Mouse (Mus musculus): ENCODE results near the gene Fam92b. TPM values are rescaled to one million over a fixed set of nuclear protein-coding genes. Genes with fewer than 3 reads are reported as not detected.

Gene Fam92b
- polyA plus RNA-seq (2015; fragmentation: Nextera tagmentation; extraction: Ambion mirVana): 0.14 and 0.22 TPM in 2 replicates

DNA sequence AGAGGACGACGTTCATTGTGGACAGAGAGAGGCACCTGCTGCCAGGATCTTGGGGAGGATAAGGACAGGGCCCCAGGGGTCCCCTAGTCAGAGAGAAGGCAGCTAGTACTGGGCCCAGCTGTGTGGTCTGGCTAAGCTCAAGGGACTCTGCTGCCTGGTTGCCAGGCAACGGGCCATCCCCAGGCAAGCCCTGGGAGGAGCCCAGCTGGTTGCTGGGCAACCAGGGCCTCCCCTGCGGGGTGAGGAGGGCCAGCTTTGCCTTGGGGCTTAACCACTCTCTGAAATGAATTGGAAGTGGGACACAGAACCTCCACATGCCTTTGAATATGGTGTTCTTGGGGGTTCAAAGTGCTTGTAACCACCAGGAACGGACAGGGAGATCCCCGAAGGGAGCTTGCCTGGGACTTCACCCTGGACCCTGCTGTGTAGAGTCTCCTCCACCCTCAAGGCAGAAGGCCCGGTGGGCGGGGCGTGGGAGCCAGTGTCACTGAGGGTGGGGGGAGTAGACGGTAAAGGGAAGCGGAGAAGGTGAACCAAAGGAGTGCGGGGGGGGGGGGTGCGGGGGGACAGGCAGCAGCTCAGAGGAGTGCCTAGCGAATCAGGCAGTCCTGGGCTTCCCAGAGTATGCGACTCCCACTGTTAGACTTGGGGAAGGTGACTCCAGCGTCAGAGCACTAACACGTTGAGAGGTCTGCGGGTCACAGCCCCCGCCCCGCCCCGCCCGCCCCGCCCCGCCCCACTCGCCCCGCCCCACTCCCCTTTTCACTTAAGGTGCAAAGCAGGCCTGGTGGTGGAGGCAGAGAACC, at the start of gene Fam92b:
Fam92b (minus strand) TSS at position 149 of the 806 bp plus-strand sequence.
- peak within 1 kb of the TSS; percentile 13; the same call in 1 of the 2 replicates for H3K4me3 ChIP-seq (ENCODE audit: low read length)
- peaks cover 12% of the 10 kb centered on the region; the same call in 1 of the 2 replicates for H3K27me3 ChIP-seq (ENCODE audit: insufficient read depth, low read length)
- ATAC-seq (ENCODE audit: low FRiP score, low TSS enrichment): peak; percentile 89
- H3K9ac ChIP-seq (replicated peaks; ENCODE audit: low read length): 0 out of 2 replicates have a peak within 1 kb of the TSS, but pooled peaks have one; percentile 25
- no peak within 1 kb of the TSS for H3K27ac ChIP-seq (ENCODE audit: low read length)
- no peaks in the 10 kb centered on the region for H3K9me3 ChIP-seq (ENCODE audit: low read length)
- no peaks in the 10 kb centered on the region for H3K36me3 ChIP-seq (ENCODE audit: insufficient read depth, low read length)
- 0% methylated on average over 23 of the region's 26 CpGs for WGBS
- peak within 1 kb of the TSS; percentile 44 for H3K4me2 ChIP-seq (replicated peaks; ENCODE audit: low read depth, low read length)
- peaks cover 26% of the 10 kb centered on the region for H3K4me1 ChIP-seq (ENCODE audit: insufficient read depth, low read length)

DNA sequence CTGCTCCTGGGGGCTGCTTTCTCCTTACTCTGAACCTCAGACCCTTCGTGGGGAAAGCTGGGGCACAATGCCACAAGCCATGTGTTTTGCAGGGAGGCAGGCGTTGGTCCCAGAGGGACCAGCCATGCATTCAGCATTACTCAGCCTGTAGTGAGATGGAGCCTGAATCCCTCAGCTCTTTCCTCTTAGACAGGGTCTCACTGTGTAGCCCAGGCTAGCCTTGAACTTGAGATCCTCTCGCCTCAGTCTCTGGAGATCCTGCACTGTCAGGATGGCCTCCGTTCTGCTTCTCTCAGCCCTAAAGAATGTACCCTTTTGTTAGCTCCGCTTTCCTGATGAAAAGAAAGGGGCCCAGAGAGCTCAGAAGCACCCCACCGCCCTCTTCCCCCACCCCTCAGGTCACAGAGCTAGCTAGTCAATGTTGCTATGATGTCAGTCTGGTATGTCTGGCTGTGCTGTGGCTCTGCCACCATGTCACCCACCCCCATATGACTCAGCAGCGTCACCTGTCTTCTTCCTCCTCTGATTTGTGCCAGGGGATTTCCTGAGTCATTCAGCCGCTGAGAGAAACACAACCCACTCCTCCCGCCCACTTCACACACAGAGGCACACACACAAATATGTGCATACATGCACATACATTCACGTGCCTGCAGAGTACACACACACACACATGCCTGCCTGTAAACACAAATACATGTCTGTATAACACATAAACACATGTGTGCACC, 48.3 kb upstream of the Fam92b start:
- H3K9ac ChIP-seq (replicated peaks; ENCODE audit: low read length): no peak overlapping the region
- peaks cover 9% of the 10 kb centered on the region for H3K27me3 ChIP-seq (ENCODE audit: insufficient read depth, low read length)
- no peak overlapping the region for H3K4me3 ChIP-seq (ENCODE audit: low read length)
- no peak for ATAC-seq (ENCODE audit: low FRiP score, low TSS enrichment)
- H3K36me3 ChIP-seq (ENCODE audit: insufficient read depth, low read length): no peaks in the 10 kb centered on the region
- WGBS: 56% methylated on average over 10 of the region's 10 CpGs
- no peak overlapping the region for H3K4me2 ChIP-seq (replicated peaks; ENCODE audit: low read depth, low read length)
- H3K27ac ChIP-seq (ENCODE audit: low read length): no peak overlapping the region
- H3K4me1 ChIP-seq (ENCODE audit: insufficient read depth, low read length): peaks cover 44% of the 10 kb centered on the region
- no peaks in the 10 kb centered on the region for H3K9me3 ChIP-seq (ENCODE audit: low read length)

DNA sequence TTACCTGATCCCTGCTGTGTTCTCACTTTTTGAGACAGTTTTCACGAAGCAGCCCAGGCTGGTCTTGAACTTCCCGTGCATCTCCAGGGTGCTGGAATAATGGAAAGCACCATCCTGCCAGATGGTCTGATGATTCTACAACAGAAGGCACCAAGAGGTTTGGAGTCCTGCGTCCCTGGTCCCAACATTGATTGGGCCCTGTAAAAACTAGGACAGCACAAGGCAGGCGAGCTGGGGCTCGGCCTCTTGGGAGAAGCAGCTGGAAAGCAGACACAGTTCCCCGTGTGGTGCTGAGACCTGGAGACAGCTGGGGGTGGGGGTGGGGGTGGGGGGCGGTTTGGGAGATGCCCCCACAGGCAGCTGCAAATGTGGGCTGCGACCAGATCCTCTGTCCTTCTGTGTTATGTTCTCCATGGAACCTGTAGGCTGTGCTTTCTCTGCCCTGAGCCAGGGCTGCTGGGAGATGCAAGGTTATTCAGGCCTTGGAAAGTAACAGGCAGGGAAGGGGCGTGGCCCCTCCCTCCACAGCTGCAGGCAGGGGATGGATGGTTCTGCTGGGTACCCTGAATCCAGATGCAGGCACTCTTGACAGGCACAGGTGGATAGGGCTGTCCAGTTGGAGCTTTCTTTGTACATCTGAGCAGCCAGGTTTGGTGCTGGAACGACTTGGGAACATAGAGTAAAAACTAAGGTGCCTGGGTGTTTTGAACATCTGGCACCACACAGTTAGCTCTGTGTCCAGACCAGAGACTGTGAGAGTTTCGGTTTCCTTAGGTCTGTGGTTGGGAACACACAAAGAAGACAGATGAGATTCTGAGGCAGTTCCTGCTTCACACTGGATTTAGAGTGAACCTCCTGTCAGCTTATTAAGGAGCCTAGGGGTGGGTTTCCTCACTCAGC, 47.5 kb upstream of the Fam92b start:
- H3K4me1 ChIP-seq (ENCODE audit: insufficient read depth, low read length): peaks cover 36% of the 10 kb centered on the region
- H3K27ac ChIP-seq (ENCODE audit: low read length): no peak overlapping the region
- no peak overlapping the region for H3K4me2 ChIP-seq (replicated peaks; ENCODE audit: low read depth, low read length)
- no peak overlapping the region for H3K4me3 ChIP-seq (ENCODE audit: low read length)
- ATAC-seq (ENCODE audit: low FRiP score, low TSS enrichment): no peak
- no peak overlapping the region for H3K9ac ChIP-seq (replicated peaks; ENCODE audit: low read length)
- peaks cover 6% of the 10 kb centered on the region; the same call in 1 of the 2 replicates for H3K27me3 ChIP-seq (ENCODE audit: insufficient read depth, low read length)
- no peaks in the 10 kb centered on the region for H3K9me3 ChIP-seq (ENCODE audit: low read length)
- no peaks in the 10 kb centered on the region for H3K36me3 ChIP-seq (ENCODE audit: insufficient read depth, low read length)
- WGBS: 55% methylated on average over 11 of the region's 11 CpGs

DNA sequence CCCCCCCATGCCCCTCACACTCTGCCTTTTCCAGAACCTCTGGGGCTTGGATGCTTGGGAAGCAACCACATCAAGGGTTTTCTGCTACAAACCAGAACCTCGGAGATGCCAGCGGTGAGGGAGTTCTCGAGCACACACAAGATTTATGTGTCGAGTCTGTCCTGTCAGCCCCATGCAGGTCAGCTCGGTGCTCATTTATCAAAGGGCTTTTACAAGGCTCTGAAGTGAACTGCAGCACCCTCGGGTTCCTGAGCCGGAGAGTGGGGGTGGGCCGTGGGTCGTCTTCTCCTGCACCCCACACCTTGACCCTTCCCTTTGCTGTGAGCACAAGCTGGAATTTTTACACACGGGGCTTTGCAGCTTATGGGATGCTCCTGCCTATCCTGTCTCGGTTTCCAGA, 45.3 kb upstream of the Fam92b start:
- Histone ChIP-seq H3K4me1 (ENCODE audit: insufficient read depth, low read length) (peaks cover 26% of the 10 kb centered on the region), H3K36me3 (ENCODE audit: insufficient read depth, low read length) (no peaks in the 10 kb centered on the region), H3K27me3 (ENCODE audit: insufficient read depth, low read length) (no peaks in the 10 kb centered on the region), H3K27ac (ENCODE audit: low read length) (no peak overlapping the region), H3K9ac (replicated peaks; ENCODE audit: low read length) (no peak overlapping the region), H3K4me3 (ENCODE audit: low read length) (no peak overlapping the region), H3K4me2 (replicated peaks; ENCODE audit: low read depth, low read length) (no peak overlapping the region), H3K9me3 (ENCODE audit: low read length) (no peaks in the 10 kb centered on the region)
- WGBS: 13% methylated on average over 11 of the region's 11 CpGs
- no peak for ATAC-seq (ENCODE audit: low FRiP score, low TSS enrichment)

DNA sequence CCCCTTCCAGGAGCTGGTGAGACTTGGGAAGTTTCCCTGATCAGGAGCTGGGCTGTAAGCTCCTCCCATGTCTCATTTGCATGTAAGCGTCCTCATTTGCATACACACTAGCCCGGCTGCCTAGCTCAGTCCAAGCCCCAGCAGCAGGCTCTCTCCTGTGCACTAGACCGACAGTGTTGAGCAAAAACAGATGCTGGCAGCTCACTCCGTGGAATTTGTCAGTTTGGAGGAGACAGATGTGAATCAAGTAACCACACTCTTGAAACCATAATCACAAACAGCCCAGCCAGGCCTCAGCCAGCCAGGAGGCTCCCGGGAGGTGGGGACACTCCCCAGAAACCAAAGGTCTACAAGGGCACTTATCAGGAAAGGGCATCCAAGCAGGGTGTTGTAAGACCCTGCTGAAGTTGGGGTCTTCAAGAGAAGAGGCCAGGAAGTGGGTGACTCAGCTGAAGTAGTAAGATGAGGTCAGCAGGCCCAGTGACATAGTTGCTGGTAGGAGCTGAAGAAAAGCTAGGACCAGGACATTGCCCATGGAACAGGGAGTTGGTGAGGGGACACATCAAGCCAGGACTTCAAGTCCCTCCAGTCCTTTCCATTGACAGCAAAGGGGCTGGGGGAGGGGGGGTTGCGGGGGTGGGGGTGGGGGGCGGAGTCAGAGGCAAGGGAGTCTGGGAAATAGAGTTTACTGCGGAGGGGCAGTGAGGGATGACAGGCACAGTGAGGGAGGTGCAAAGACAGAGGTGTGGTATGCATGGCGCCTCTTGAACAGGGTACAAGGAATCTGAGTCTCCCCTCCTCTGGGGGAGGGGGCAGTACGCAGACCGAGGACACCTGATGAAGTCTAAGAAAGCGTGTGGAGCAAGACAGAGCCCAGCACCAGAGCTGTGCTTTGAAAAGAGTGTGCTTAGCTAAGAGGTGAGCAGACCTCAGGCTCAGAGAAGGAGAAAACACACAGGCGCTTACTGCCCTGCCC, 39.9 kb upstream of the Fam92b start:
- peak overlapping the region; percentile 73 for H3K27ac ChIP-seq (ENCODE audit: low read length)
- peaks cover 35% of the 10 kb centered on the region for H3K4me1 ChIP-seq (ENCODE audit: insufficient read depth, low read length)
- H3K36me3 ChIP-seq (ENCODE audit: insufficient read depth, low read length): no peaks in the 10 kb centered on the region
- no peaks in the 10 kb centered on the region for H3K27me3 ChIP-seq (ENCODE audit: insufficient read depth, low read length)
- 22% methylated on average over 13 of the region's 13 CpGs for WGBS
- H3K9ac ChIP-seq (replicated peaks; ENCODE audit: low read length): no peak overlapping the region; the same call in 1 of the 2 replicates
- peak; percentile 85 for ATAC-seq (ENCODE audit: low FRiP score, low TSS enrichment)
- H3K4me3 ChIP-seq (ENCODE audit: low read length): no peak overlapping the region
- peak overlapping the region; percentile 3; the same call in 1 of the 2 replicates for H3K4me2 ChIP-seq (replicated peaks; ENCODE audit: low read depth, low read length)
- no peaks in the 10 kb centered on the region for H3K9me3 ChIP-seq (ENCODE audit: low read length)

DNA sequence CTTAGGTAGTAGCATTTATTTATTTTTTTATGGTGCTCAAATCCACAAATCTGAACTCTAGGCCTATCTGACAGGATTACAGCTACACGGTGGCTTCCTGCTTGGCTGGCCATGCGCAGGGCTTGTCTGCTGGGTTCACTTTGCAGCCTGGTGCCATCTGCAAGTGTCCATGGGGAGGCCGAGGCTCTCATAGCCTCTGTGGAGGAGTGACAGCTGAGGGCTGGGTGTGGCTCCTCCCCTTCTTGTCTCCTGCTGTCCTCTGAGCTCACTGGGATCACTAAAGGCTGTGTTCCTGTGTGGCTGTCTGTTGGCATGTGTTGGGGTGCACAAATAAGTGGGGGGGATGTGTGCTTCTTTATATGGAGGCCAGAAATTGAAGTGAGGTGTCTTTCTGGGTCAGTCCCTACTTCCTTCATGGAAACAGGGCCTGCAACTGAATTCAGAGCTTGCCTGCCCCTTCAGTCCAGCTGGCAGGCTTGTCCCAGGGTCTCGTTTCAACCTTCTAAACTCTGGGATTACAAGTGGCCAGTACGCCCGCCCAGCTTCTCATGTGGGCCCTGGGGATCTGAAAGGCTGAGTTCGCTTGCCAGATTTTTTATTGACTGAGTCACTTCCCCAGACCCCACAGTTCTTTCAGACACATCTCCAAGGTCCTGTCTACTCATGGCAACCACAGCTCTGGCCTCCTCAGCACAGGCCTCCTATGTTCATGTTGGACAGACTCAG, 38.3 kb upstream of the Fam92b start:
- H3K36me3 ChIP-seq (ENCODE audit: insufficient read depth, low read length): no peaks in the 10 kb centered on the region
- ATAC-seq (ENCODE audit: low FRiP score, low TSS enrichment): peak; percentile 55
- peaks cover 38% of the 10 kb centered on the region for H3K4me1 ChIP-seq (ENCODE audit: insufficient read depth, low read length)
- no peak overlapping the region for H3K4me2 ChIP-seq (replicated peaks; ENCODE audit: low read depth, low read length)
- H3K27ac ChIP-seq (ENCODE audit: low read length): peak overlapping the region; percentile 11
- H3K9ac ChIP-seq (replicated peaks; ENCODE audit: low read length): no peak overlapping the region
- no peak overlapping the region for H3K4me3 ChIP-seq (ENCODE audit: low read length)
- no peaks in the 10 kb centered on the region for H3K9me3 ChIP-seq (ENCODE audit: low read length)
- no peaks in the 10 kb centered on the region for H3K27me3 ChIP-seq (ENCODE audit: insufficient read depth, low read length)
- 17% methylated on average over 7 of the region's 7 CpGs for WGBS

DNA sequence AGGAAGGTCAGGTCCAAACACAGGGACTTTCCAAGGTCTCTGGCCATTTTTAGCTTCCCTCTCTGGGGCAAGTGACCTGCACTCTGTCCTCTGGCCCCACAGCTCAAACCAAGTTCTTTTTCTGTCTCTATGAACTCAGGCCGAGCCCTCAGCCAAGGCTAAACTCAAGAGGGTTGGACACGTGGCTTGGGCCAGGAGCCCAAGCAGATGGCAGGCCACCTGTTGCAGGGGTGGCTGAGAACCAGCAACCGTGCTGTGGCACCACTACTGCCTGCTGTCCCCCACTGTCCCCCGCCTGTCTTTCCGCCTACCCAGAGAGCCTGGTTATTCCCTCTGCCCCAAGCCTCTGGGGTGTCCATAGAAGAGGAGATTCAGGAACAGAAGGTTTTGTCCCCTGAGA, 36.7 kb upstream of the Fam92b start:
- no peak overlapping the region for H3K27ac ChIP-seq (ENCODE audit: low read length)
- no peak overlapping the region for H3K4me2 ChIP-seq (replicated peaks; ENCODE audit: low read depth, low read length)
- H3K9ac ChIP-seq (replicated peaks; ENCODE audit: low read length): no peak overlapping the region
- WGBS: 72% methylated on average over 5 of the region's 5 CpGs
- ATAC-seq (ENCODE audit: low FRiP score, low TSS enrichment): no peak
- no peaks in the 10 kb centered on the region for H3K36me3 ChIP-seq (ENCODE audit: insufficient read depth, low read length)
- H3K27me3 ChIP-seq (ENCODE audit: insufficient read depth, low read length): no peaks in the 10 kb centered on the region
- H3K9me3 ChIP-seq (ENCODE audit: low read length): no peaks in the 10 kb centered on the region
- H3K4me3 ChIP-seq (ENCODE audit: low read length): no peak overlapping the region
- peaks cover 42% of the 10 kb centered on the region for H3K4me1 ChIP-seq (ENCODE audit: insufficient read depth, low read length)

DNA sequence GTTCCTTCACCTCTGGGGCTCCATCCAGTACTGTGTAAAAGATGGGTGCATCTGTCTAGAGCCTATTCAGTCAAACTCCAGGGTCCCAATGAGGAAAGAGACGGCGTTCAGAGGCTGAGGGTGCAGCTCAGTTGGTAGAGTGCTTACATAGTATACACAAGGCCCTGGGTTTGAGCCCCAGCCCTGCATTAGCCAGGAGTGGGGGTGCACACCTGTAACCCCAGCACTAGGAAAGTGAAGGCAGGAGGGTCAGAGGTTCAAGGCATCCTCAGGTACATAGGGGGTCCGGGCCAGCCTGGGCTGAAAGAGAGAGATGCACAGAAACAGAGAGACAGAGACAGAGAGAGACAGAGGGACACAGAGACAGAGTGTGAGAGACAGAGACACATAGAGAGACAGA, 36.0 kb upstream of the Fam92b start:
- H3K27ac ChIP-seq (ENCODE audit: low read length): no peak overlapping the region
- H3K4me2 ChIP-seq (replicated peaks; ENCODE audit: low read depth, low read length): no peak overlapping the region
- no peak for ATAC-seq (ENCODE audit: low FRiP score, low TSS enrichment)
- H3K9ac ChIP-seq (replicated peaks; ENCODE audit: low read length): no peak overlapping the region
- peaks cover 44% of the 10 kb centered on the region for H3K4me1 ChIP-seq (ENCODE audit: insufficient read depth, low read length)
- no peaks in the 10 kb centered on the region for H3K27me3 ChIP-seq (ENCODE audit: insufficient read depth, low read length)
- H3K9me3 ChIP-seq (ENCODE audit: low read length): no peaks in the 10 kb centered on the region
- H3K36me3 ChIP-seq (ENCODE audit: insufficient read depth, low read length): no peaks in the 10 kb centered on the region
- WGBS: 88% methylated on average over 3 of the region's 3 CpGs
- H3K4me3 ChIP-seq (ENCODE audit: low read length): no peak overlapping the region
